Mouse (Mus musculus) liver, postnatal 0 days (tissue): ENCODE measurements at regions not wholly inside any gene's neighbourhood (a gene's known extent, or its start where the extent isn't known, plus 50 kb on each side); places are given as distances from the start of the nearest gene placed in this dataset.

ENCODE experiments used
- CTCF ChIP-seq: sonication (generic); IDR thresholded peaks from 2 replicates; pipeline ENCODE4 v1.5.1; 2016; ENCODE audit warnings: antibody characterized with exemption, low read depth
- EP300 ChIP-seq: IDR thresholded peaks from 2 replicates; pipeline ENCODE4 v1.6.1; 2016; ENCODE audit warnings: antibody characterized with exemption, low read depth, mild to moderate bottlenecking

GRCm38 (mm10) chr1:35811380-35811779 is 256.8 kb upstream of the Hs6st1 start:
- TF ChIP-seq CTCF (no peak), EP300 (no peak)
